Mouse (Mus musculus): ENCODE measurements around the gene Cops4. TPM values are rescaled to one million over a fixed set of nuclear protein-coding genes. Genes with fewer than 3 reads are reported as not detected.

The Cops4 gene
- total RNA-seq, 2 experiments from 2014 or later: 72.0 to 147 TPM

- ATAC-seq (replicated peaks; ENCODE audit: poor library complexity, severe bottlenecking): peak; percentile 20
These were observed 55.1 kb downstream of the Cops4 start for GRCm38 (mm10) chr5:100573256-100573655.

GRCm38 (mm10) chr5:100574771-100575170 lies 56.7 kb downstream of the Cops4 start:
- ATAC-seq (replicated peaks; ENCODE audit: poor library complexity, severe bottlenecking): no peak

GRCm38 (mm10) chr5:100578863-100579411 lies 60.8 kb downstream of the Cops4 start:
- no peak for ATAC-seq (replicated peaks; ENCODE audit: poor library complexity, severe bottlenecking)

GRCm38 (mm10) chr5:100581622-100582434 lies 63.7 kb downstream of the Cops4 start:
- ATAC-seq (replicated peaks; ENCODE audit: poor library complexity, severe bottlenecking): 0 out of 2 replicates have a peak, but pooled peaks have one; percentile 16

GRCm38 (mm10) chr5:100582435-100582826 lies 64.3 kb downstream of the Cops4 start:
- ATAC-seq (replicated peaks; ENCODE audit: poor library complexity, severe bottlenecking): peak; percentile 73

- no peak for ATAC-seq (replicated peaks; ENCODE audit: poor library complexity, severe bottlenecking)
These were observed 65.0 kb downstream of the Cops4 start for GRCm38 (mm10) chr5:100583066-100583465.

- peak; percentile 76 for ATAC-seq (replicated peaks; ENCODE audit: poor library complexity, severe bottlenecking)
These were observed 67.1 kb downstream of the Cops4 start for GRCm38 (mm10) chr5:100585206-100585644.

GRCm38 (mm10) chr5:100585657-100586056 lies 67.5 kb downstream of the Cops4 start:
- ATAC-seq (replicated peaks; ENCODE audit: poor library complexity, severe bottlenecking): 0 out of 2 replicates have a peak, but pooled peaks have one; percentile 3

- no peak for ATAC-seq (replicated peaks; ENCODE audit: poor library complexity, severe bottlenecking)
These were observed 69.0 kb downstream of the Cops4 start for GRCm38 (mm10) chr5:100587136-100587535.

GRCm38 (mm10) chr5:100587626-100588025 lies 69.5 kb downstream of the Cops4 start:
- ATAC-seq (replicated peaks; ENCODE audit: poor library complexity, severe bottlenecking): peak; percentile 40

- peak; percentile 27 for ATAC-seq (replicated peaks; ENCODE audit: poor library complexity, severe bottlenecking)
These were observed 72.4 kb downstream of the Cops4 start for GRCm38 (mm10) chr5:100590505-100590904.

GRCm38 (mm10) chr5:100594803-100595467 lies 76.8 kb downstream of the Cops4 start:
- no peak for ATAC-seq (replicated peaks; ENCODE audit: poor library complexity, severe bottlenecking)

- ATAC-seq (replicated peaks; ENCODE audit: poor library complexity, severe bottlenecking): no peak
These were observed 77.9 kb downstream of the Cops4 start for GRCm38 (mm10) chr5:100595999-100596398.

Other genes with a start within 250 kb of the Cops4 start
- 188 and 193 TPM in 2 replicates for gene Sec31a, start 102.1 kb upstream of the Cops4 start, total RNA-seq (2014; fragmentation: Nextera tagmentation)
- gene Sec31a, start 102.1 kb upstream of the Cops4 start, total RNA-seq (2017): 109 and 167 TPM in 2 replicates
- gene Lin54, start 17.7 kb upstream of the Cops4 start, total RNA-seq (2014; fragmentation: Nextera tagmentation): 26.2 and 27.7 TPM in 2 replicates
- 26.6 and 31.6 TPM in 2 replicates for gene Lin54, start 17.7 kb upstream of the Cops4 start, total RNA-seq (2017)
- gene Plac8, start 53.9 kb downstream of the Cops4 start, total RNA-seq (2014; fragmentation: Nextera tagmentation): 5,016 and 5,973 TPM in 2 replicates
- gene Plac8, start 53.9 kb downstream of the Cops4 start, total RNA-seq (2017): 4,049 and 4,633 TPM in 2 replicates
- gene Coq2, start 156.8 kb downstream of the Cops4 start, total RNA-seq (2014; fragmentation: Nextera tagmentation): 59.5 and 65.8 TPM in 2 replicates
- gene Coq2, start 156.8 kb downstream of the Cops4 start, total RNA-seq (2017): 41.8 and 47.5 TPM in 2 replicates
- gene Hpse, start 201.4 kb downstream of the Cops4 start, total RNA-seq (2014; fragmentation: Nextera tagmentation): 23.0 and 26.6 TPM in 2 replicates
- 27.7 and 30.3 TPM in 2 replicates for gene Hpse, start 201.4 kb downstream of the Cops4 start, total RNA-seq (2017)